Mouse (Mus musculus): ENCODE data around the gene Gzf1.

Gene Gzf1

GRCm38 (mm10) chr2:148680775-148681291 lies at the start of gene Gzf1:
TSS of gene Gzf1 (plus strand) at chr2:148681023.
- DNase-seq, result peak; percentile 98 to 100

GRCm38 (mm10) chr2:148631602-148632001 lies 49.2 kb upstream of the Gzf1 start:
- DNase-seq, result no peak

GRCm38 (mm10) chr2:148634466-148634865 lies 46.4 kb upstream of the Gzf1 start:
- no peak for DNase-seq

GRCm38 (mm10) chr2:148642610-148643370 lies 38.0 kb upstream of the Gzf1 start:
- DNase-seq, result no peak

GRCm38 (mm10) chr2:148644421-148645000 lies 36.3 kb upstream of the Gzf1 start:
- no peak for DNase-seq

GRCm38 (mm10) chr2:148650587-148651357 lies 30.1 kb upstream of the Gzf1 start:
- no peak for DNase-seq

GRCm38 (mm10) chr2:148654961-148655360 lies 25.9 kb upstream of the Gzf1 start:
- DNase-seq, result peak; percentile 36 to 54

GRCm38 (mm10) chr2:148663458-148663857 lies 17.4 kb upstream of the Gzf1 start:
- no peak for DNase-seq

- peak; percentile 99 to 100 for DNase-seq
Measured at GRCm38 (mm10) chr2:148672199-148673096, 8.4 kb upstream of the Gzf1 start, which contains the start of gene Nxt1. TSS of gene Nxt1 (plus strand) at chr2:148672601.

GRCm38 (mm10) chr2:148677801-148678200 lies 3.0 kb upstream of the Gzf1 start:
- peak; percentile 42 to 47 for DNase-seq

- DNase-seq, result no peak
Measured at GRCm38 (mm10) chr2:148679346-148679745, 1.5 kb upstream of the Gzf1 start.

GRCm38 (mm10) chr2:148681461-148681891 lies 653 bp downstream of the Gzf1 start:
- peak; percentile 42 to 50 for DNase-seq

- DNase-seq, result no peak
Measured at GRCm38 (mm10) chr2:148683031-148683430, 2.2 kb downstream of the Gzf1 start.

- DNase-seq, result no peak
Measured at GRCm38 (mm10) chr2:148684972-148685371, 4.1 kb downstream of the Gzf1 start.

- DNase-seq, result no peak
Measured at GRCm38 (mm10) chr2:148685709-148686108, 4.9 kb downstream of the Gzf1 start.

GRCm38 (mm10) chr2:148686862-148687261 lies 6.0 kb downstream of the Gzf1 start:
- DNase-seq, result no peak

- no peak for DNase-seq
Measured at GRCm38 (mm10) chr2:148687971-148688370, 7.1 kb downstream of the Gzf1 start.

GRCm38 (mm10) chr2:148689444-148690140 lies 8.8 kb downstream of the Gzf1 start:
- no peak for DNase-seq

- DNase-seq, result no peak
Measured at GRCm38 (mm10) chr2:148690291-148690690, 9.5 kb downstream of the Gzf1 start.

GRCm38 (mm10) chr2:148690781-148691180 lies 10.0 kb downstream of the Gzf1 start:
- no peak for DNase-seq

- DNase-seq, result no peak
Measured at GRCm38 (mm10) chr2:148698571-148698970, 17.7 kb downstream of the Gzf1 start.

Measured in cerebellum, postnatal 36 days (tissue).